Mouse (Mus musculus) heart, embryonic 11.5 days (tissue): ENCODE measurements around the gene P2ry6. TPM values are rescaled to one million over a fixed set of nuclear protein-coding genes. Genes with fewer than 3 reads are reported as not detected.
A peak's percentile ranks its signal among the peaks of the same experiment; 100 is the strongest.

Experiments used
- ATAC-seq: fragments of 200-750 bp; cut with Nextera tagmentation; replicated peaks from 2 replicates; pipeline ENCODE4 v1.8.0; 2017; ENCODE audit warnings: moderate library complexity; ENCODE audit not compliant: insufficient number of reproducible peaks, low FRiP score, low TSS enrichment
- H3K27ac ChIP-seq: fragments of 300-500 bp; sonication (generic); 2 replicates; pipeline ENCODE4 v1.5.1; 2014; ENCODE audit warnings: mild to moderate bottlenecking, low read depth, low read length
- H3K27me3 ChIP-seq: fragments of 300-500 bp; sonication (generic); 2 replicates; pipeline ENCODE4 v1.6.1; 2014; ENCODE audit warnings: mild to moderate bottlenecking, low read length, mixed read lengths; ENCODE audit not compliant: control insufficient read depth, insufficient read depth
- H3K36me3 ChIP-seq: fragments of 300-500 bp; sonication (generic); 2 replicates; pipeline ENCODE4 v1.6.1; 2014; ENCODE audit warnings: mild to moderate bottlenecking, low read length, moderate library complexity, mixed read lengths; ENCODE audit not compliant: control insufficient read depth, insufficient read depth
- H3K4me1 ChIP-seq: fragments of 300-500 bp; sonication (generic); 2 replicates; pipeline ENCODE4 v1.6.1; 2014; ENCODE audit warnings: low read length; ENCODE audit not compliant: control insufficient read depth, insufficient read depth
- H3K4me2 ChIP-seq: fragments of 300-500 bp; sonication (generic); 2 replicates; pipeline ENCODE4 v1.6.1; 2014; ENCODE audit warnings: mild to moderate bottlenecking, moderate library complexity
- H3K4me3 ChIP-seq: fragments of 300-500 bp; sonication (generic); 2 replicates; pipeline ENCODE4 v1.5.1; 2014; ENCODE audit warnings: low read depth, low read length
- H3K9ac ChIP-seq: fragments of 300-500 bp; sonication (generic); 2 replicates; pipeline ENCODE4 v1.6.1; 2014; ENCODE audit warnings: mild to moderate bottlenecking, low read depth, low read length, moderate library complexity
- H3K9me3 ChIP-seq: fragments of 300-500 bp; sonication (generic); replicated peaks from 2 replicates; pipeline ENCODE4 v1.6.1; 2016; ENCODE audit warnings: low read length; ENCODE audit not compliant: control insufficient read depth
- WGBS: fragments of 180-500 bp; shearing (Covaris S2); extraction: QIAGEN DNeasy Blood & Tissue Kit; methylation state at CpG from one replicate; pipeline ENCODE4 v1.1.7; 2014; ENCODE audit not compliant: insufficient replicate concordance; 5-methylcytosine and 5-hydroxymethylcytosine counted together
- polyA plus RNA-seq: library from polyadenylated mRNA; unstranded; fragments of >200 nt; fragmentation: Nextera tagmentation; extraction: Ambion mirVana; gene quantifications from 2 replicates; pipeline ENCODE4 v1.2.1, GENCODE M21; 2014

P2ry6 gene
- polyA plus RNA-seq, 1 experiment from 2014 or later = 2.1 TPM

DNA sequence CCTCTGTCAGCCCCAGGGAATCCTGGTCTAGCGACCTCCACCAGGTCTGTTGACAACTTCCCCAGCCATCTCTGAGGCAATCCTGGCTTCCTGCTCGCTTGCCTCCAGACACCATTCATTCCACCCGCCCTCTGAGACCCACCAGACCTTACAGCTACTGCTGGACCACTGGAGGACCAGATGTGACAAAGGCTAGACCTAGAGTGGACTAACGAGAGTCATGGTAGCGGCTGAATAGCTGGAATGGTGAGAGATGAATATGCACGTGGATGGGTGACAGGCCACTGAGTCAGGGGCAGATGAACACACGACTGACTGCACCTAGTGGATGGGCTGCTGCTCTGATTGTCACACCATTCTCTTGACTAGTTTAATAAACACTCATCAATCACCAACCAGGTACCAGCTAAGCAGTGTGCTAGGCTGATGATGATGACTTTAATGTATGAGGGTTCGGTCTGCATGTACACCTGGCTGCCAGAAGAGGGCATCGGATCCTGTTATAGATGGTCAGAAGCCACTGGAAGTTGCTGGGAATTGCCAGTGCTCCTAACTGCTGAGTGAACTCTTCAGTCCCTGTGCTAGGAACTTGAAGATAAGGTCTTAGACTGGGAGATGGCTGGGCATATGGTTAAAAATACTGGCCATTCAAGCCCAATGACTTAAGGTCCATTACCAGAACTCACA, 71.9 kb downstream of the P2ry6 start:
- H3K9me3 ChIP-seq = no peaks in the 10 kb centered on the region
- WGBS = 69% methylated on average over 9 of the region's 9 CpGs
- no peak overlapping the region for H3K4me2 ChIP-seq
- H3K27me3 ChIP-seq = no peaks in the 10 kb centered on the region
- no peaks in the 10 kb centered on the region for H3K36me3 ChIP-seq
- H3K27ac ChIP-seq = no peak overlapping the region
- H3K4me3 ChIP-seq = no peak overlapping the region
- ATAC-seq = no peak
- H3K9ac ChIP-seq = no peak overlapping the region
- peaks cover 11% of the 10 kb centered on the region for H3K4me1 ChIP-seq

DNA sequence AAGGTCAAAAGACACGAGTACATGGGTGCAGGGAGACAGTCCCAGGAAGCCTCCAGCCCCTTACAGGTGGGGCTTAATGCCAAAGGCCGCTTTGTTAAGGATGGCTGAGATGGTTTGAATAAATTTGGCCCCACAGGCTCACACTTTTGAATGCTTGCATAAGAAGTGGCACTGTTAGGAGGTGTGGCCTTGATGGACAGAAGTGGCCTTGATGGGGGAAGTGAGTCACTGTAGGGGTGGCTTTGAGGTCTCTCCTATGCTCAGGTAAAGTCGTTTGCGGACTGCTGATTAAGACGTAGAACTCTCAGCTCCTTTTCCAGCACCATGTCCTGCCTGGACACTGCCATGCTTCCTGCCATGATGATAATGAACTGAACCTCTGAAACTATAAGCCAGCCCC, 76.6 kb downstream of the P2ry6 start:
- Histone ChIP-seq H3K4me2 (no peak overlapping the region), H3K36me3 (no peaks in the 10 kb centered on the region), H3K27ac (no peak overlapping the region), H3K4me3 (no peak overlapping the region), H3K9ac (no peak overlapping the region), H3K4me1 (peaks cover 23% of the 10 kb centered on the region), H3K9me3 (no peaks in the 10 kb centered on the region), H3K27me3 (no peaks in the 10 kb centered on the region)
- 76% methylated on average over 5 of the region's 5 CpGs for WGBS
- no peak for ATAC-seq

DNA sequence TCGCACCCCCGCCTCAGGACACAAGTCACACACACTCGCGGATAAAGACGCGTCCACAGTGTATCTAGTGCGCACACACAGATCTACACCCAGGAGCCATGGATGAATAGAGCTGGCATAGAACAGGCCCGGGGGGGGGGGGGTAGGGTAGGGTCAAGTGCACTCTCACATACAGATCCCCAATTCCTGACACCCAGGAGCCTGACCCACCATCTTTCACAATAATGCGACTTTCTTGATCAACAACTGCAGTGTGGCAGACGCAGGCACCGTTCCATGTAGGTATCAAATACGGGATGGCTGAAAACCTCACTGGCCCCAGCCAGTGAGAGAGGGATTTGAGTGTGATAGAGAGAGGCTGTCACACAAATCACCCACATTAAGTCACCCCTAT, 79.6 kb downstream of the P2ry6 start:
- ATAC-seq = no peak; the same call in 1 of the 2 replicates
- H3K4me1 ChIP-seq = peaks cover 26% of the 10 kb centered on the region
- 2% methylated on average over 12 of the region's 12 CpGs for WGBS
- H3K9ac ChIP-seq = peak overlapping the region; percentile 79
- no peaks in the 10 kb centered on the region for H3K27me3 ChIP-seq
- H3K4me3 ChIP-seq = peak overlapping the region; percentile 51
- H3K27ac ChIP-seq = no peak overlapping the region
- H3K9me3 ChIP-seq = no peaks in the 10 kb centered on the region
- peaks cover 4% of the 10 kb centered on the region for H3K36me3 ChIP-seq
- H3K4me2 ChIP-seq = peak overlapping the region; percentile 96

DNA sequence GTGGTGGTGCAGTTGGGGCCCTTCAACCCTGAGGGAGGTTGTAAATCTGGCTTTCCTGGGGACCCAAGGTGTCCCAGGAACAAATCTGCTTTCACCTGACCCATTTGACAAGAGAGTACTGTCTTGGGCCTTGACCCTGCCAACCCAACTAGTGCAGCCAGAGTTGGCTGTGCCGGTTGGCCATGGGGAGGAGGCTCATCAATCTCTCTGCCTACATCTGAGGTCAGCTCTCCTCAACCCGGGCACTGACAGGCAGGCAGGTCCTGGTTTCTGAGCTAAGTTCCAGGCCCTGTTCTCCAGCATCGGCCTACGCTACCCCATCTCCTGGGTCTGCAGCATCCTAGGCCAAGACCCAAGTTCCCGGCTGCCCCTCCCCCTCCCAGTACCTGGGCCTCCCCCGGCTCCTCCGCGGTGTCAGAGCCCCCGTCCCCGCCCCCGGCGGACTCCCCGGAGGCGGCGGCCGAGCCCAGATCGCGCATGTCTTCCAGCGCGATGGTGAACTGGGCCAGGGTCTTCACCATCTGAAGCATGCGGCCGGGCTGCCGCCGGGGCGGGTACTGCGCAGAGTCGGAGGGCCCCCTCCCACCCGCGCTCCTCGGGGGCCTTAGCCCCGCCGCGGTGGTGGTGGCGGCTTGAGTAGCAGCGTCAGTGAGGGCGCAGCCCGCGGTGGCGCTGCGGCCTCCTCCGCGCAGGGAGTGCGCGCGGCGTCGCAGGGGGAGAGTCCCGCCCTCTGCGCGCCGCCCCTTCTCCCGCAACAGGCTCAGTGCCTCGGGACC, 80.2 kb downstream of the P2ry6 start:
- H3K9ac ChIP-seq = peak overlapping the region; percentile 79
- 3% methylated on average over 45 of the region's 53 CpGs for WGBS
- H3K9me3 ChIP-seq = no peaks in the 10 kb centered on the region
- no peak overlapping the region for H3K27ac ChIP-seq
- no peaks in the 10 kb centered on the region for H3K27me3 ChIP-seq
- H3K36me3 ChIP-seq = peaks cover 8% of the 10 kb centered on the region
- ATAC-seq = peak; percentile 39
- peak overlapping the region; percentile 51 for H3K4me3 ChIP-seq
- peak overlapping the region; percentile 96 for H3K4me2 ChIP-seq
- peaks cover 26% of the 10 kb centered on the region for H3K4me1 ChIP-seq

DNA sequence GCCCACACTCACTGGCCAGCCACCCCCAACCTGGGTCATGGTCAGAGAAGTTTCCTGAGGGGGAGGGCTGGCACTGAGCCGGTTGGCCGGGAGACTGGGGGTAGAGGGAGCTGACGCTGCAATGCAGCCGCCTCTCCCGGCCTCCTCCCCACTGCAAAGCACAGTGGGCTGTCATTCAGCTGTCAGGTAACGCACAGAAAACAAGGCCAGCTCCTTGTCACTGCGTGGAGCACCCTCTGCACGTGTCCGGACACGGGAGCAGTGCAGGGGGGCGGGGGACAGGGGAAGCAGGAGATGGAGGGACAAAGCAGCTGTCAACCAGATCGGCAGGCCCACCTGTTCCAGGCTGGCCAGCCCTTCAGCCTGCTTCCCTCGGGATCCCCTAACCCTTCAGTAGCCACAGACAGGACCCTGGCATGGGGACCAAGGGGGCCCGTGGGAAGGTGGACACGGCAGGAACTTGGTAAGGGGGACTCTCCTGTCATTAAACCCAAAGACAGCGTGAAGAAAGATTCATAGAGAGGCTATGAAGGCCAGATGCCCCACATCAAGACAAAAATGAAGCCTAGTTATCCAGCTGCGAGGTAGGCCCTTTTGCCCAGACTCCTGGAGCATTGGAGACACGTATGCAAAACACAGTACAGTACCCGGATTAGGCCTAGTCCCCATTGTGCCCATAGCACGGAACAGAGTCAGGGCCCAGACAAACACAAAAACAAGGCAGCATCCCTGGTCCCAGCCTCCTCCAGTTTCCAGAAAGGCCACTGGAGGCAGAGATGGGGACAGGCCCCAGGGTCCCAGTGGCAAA, 81.0 kb downstream of the P2ry6 start:
- Histone ChIP-seq H3K9me3 (no peaks in the 10 kb centered on the region), H3K36me3 (peaks cover 8% of the 10 kb centered on the region), H3K27me3 (no peaks in the 10 kb centered on the region), H3K9ac (no peak overlapping the region), H3K4me3 (no peak overlapping the region), H3K4me1 (peaks cover 26% of the 10 kb centered on the region), H3K27ac (peak overlapping the region; percentile 38; the same call in 1 of the 2 replicates), H3K4me2 (peak overlapping the region; percentile 20; the same call in 1 of the 2 replicates)
- ATAC-seq = no peak
- WGBS = 50% methylated on average over 20 of the region's 20 CpGs

Other genes with a start within 250 kb of the P2ry6 start
- gene Relt, start 111.2 kb downstream of the P2ry6 start, polyA plus RNA-seq = 2.3 and 3.0 TPM in 2 replicates
- 8.5 and 8.8 TPM in 2 replicates for gene Arhgef17, start 42.5 kb downstream of the P2ry6 start, polyA plus RNA-seq
- gene P2ry2, start 38.2 kb upstream of the P2ry6 start, polyA plus RNA-seq = 0.54 and 0.68 TPM in 2 replicates
- gene Fchsd2, start 118.2 kb upstream of the P2ry6 start, polyA plus RNA-seq = 16.3 and 20.4 TPM in 2 replicates